Mouse (Mus musculus) left cerebral cortex, adult 11 months (tissue): Measurements from ENCODE around the gene A630095N17Rik.

ENCODE experiments used
- DNase-seq: peaks from one replicate; pipeline ENCODE4 v3.0.0; 2022; ENCODE audit warnings: low spot score

A630095N17Rik gene

GRCm38 (mm10) chr1:75213096-75213495 is 18.8 kb downstream of the A630095N17Rik start:
- no peak for DNase-seq

GRCm38 (mm10) chr1:75212542-75212941 is 19.4 kb downstream of the A630095N17Rik start:
- no peak for DNase-seq

- no peak for DNase-seq
These were observed 20.7 kb downstream of the A630095N17Rik start for GRCm38 (mm10) chr1:75211141-75211708.

GRCm38 (mm10) chr1:75210136-75211087 is 21.5 kb downstream of the A630095N17Rik start, which contains the start of the genes Glb1l and Stk16:
TSS of gene Glb1l (minus strand) at chr1:75210813.
TSS of gene Stk16 (plus strand) at chr1:75210838.
- DNase-seq: peak; percentile 90

GRCm38 (mm10) chr1:75208967-75209678 is 22.8 kb downstream of the A630095N17Rik start:
- no peak for DNase-seq

GRCm38 (mm10) chr1:75201236-75201635 is 30.7 kb downstream of the A630095N17Rik start:
- no peak for DNase-seq

- DNase-seq: no peak
These were observed 39.5 kb downstream of the A630095N17Rik start for GRCm38 (mm10) chr1:75192452-75192851.

- DNase-seq: peak; percentile 97
These were observed 40.1 kb downstream of the A630095N17Rik start, which contains the start of the genes Ankzf1 and Atg9a for GRCm38 (mm10) chr1:75191622-75192402. TSS of gene Ankzf1 (plus strand) at chr1:75192151. TSS of gene Atg9a (minus strand) at chr1:75192196.

GRCm38 (mm10) chr1:75191258-75191621 is 40.7 kb downstream of the A630095N17Rik start:
- no peak for DNase-seq

- no peak for DNase-seq
These were observed 41.3 kb downstream of the A630095N17Rik start for GRCm38 (mm10) chr1:75190577-75190976.

GRCm38 (mm10) chr1:75187914-75188483 is 43.9 kb downstream of the A630095N17Rik start:
- DNase-seq: no peak

- no peak for DNase-seq
These were observed 44.8 kb downstream of the A630095N17Rik start for GRCm38 (mm10) chr1:75187126-75187525.

GRCm38 (mm10) chr1:75185495-75185894 is 46.4 kb downstream of the A630095N17Rik start:
- DNase-seq: no peak

GRCm38 (mm10) chr1:75182160-75182559 is 49.7 kb downstream of the A630095N17Rik start:
- DNase-seq: no peak

- no peak for DNase-seq
These were observed 50.5 kb downstream of the A630095N17Rik start for GRCm38 (mm10) chr1:75181377-75181870.

GRCm38 (mm10) chr1:75180741-75181140 is 51.2 kb downstream of the A630095N17Rik start:
- no peak for DNase-seq

- DNase-seq: peak; percentile 89
These were observed 51.8 kb downstream of the A630095N17Rik start, which contains the start of gene Abcb6 for GRCm38 (mm10) chr1:75180105-75180590. TSS of gene Abcb6 (minus strand) at chr1:75180392.

- no peak for DNase-seq
These were observed 52.4 kb downstream of the A630095N17Rik start for GRCm38 (mm10) chr1:75179334-75180104.
